Mouse (Mus musculus) forebrain, embryonic 10.5 days (tissue): ENCODE measurements around the gene Ubash3b. TPM values are rescaled to one million over a fixed set of nuclear protein-coding genes. Genes with fewer than 3 reads are reported as not detected.

Experiments used
- DNase-seq: peaks from one replicate; pipeline ENCODE4 v3.0.0-alpha.2; 2017; ENCODE audit warnings: low spot score; ENCODE audit errors: extremely low spot score
- H3K27ac ChIP-seq: fragments of 300-500 bp; sonication (generic); 2 replicates; pipeline ENCODE4 v1.5.1; 2016; ENCODE audit warnings: mild to moderate bottlenecking
- H3K27me3 ChIP-seq: fragments of 300-500 bp; sonication (generic); 2 replicates; pipeline ENCODE4 v1.6.1; 2016; ENCODE audit warnings: mild to moderate bottlenecking; ENCODE audit not compliant: poor library complexity, severe bottlenecking
- H3K36me3 ChIP-seq: fragments of 300-500 bp; sonication (generic); replicated peaks from 2 replicates; pipeline ENCODE4 v1.6.1; 2016; ENCODE audit warnings: mild to moderate bottlenecking, moderate library complexity
- H3K4me1 ChIP-seq: fragments of 300-500 bp; sonication (generic); 2 replicates; pipeline ENCODE4 v1.6.1; 2016
- H3K4me3 ChIP-seq: fragments of 300-500 bp; sonication (generic); 2 replicates; pipeline ENCODE4 v1.5.1; 2016; ENCODE audit warnings: mild to moderate bottlenecking, moderate library complexity
- H3K9me3 ChIP-seq: fragments of 300-500 bp; sonication (generic); 2 replicates; pipeline ENCODE4 v1.6.1; 2016; ENCODE audit warnings: mild to moderate bottlenecking, moderate library complexity
- WGBS: fragments of 180-500 bp; shearing (Covaris S2); methylation state at CpG from one replicate; pipeline ENCODE4 v1.1.7; 2016; 5-methylcytosine and 5-hydroxymethylcytosine counted together
- polyA plus RNA-seq: library from polyadenylated mRNA; unstranded; fragments of >200 nt; fragmentation: Nextera tagmentation; extraction: Ambion mirVana; gene quantifications from 2 replicates; pipeline ENCODE4 v1.2.1, GENCODE M21; 2016

Gene Ubash3b
- polyA plus RNA-seq, 1 experiment from 2014 or later = 3.8 TPM

DNA sequence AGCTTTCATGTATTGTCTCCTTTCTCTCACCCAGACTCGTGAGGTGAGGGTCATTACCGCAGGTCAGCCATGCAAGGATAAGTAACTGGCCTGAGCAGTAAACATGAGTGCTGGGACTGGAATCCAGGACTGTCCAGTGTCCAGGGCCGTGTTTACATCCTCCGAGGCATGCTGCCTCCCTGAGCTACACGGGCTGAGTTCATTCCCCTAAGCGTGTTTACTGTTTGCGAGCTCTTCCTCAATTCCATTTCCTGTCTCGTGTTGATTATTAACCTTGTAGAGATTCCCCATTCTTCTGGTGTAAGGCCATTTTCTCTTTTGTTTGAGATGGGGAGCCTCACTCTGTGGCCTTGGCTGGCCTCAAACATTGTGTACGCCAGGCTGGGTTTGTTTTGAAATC is 23.8 kb upstream of the Ubash3b start:
- 79% methylated on average over 9 of the region's 9 CpGs for WGBS
- Histone ChIP-seq H3K4me1 (peaks cover 11% of the 10 kb centered on the region), H3K4me3 (no peak overlapping the region), H3K27me3 (no peaks in the 10 kb centered on the region), H3K36me3 (no peaks in the 10 kb centered on the region), H3K9me3 (no peaks in the 10 kb centered on the region), H3K27ac (no peak overlapping the region)
- no peak for DNase-seq

DNA sequence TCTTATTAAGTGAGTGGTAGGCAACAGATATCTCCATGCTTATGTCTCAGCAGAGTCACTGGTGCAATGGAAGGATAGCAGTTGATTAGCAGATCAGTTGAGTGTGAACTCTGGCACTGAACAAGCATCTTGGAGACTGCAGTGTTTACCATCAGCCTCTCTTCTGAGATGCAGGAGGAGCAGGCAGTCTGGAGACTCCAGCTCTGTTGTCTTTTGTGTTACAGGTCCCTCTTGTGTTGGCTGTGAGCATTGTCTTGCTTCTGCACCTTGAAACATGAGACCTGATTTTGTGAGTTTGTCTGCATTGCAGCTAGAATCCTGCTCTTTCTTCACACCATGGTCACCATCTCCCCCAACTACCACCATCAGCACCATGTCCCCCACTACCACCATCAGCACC is 21.1 kb upstream of the Ubash3b start:
- Histone ChIP-seq H3K27me3 (no peaks in the 10 kb centered on the region), H3K36me3 (no peaks in the 10 kb centered on the region), H3K4me3 (no peak overlapping the region), H3K4me1 (peaks cover 8% of the 10 kb centered on the region), H3K9me3 (no peaks in the 10 kb centered on the region), H3K27ac (no peak overlapping the region)
- no peak for DNase-seq

DNA sequence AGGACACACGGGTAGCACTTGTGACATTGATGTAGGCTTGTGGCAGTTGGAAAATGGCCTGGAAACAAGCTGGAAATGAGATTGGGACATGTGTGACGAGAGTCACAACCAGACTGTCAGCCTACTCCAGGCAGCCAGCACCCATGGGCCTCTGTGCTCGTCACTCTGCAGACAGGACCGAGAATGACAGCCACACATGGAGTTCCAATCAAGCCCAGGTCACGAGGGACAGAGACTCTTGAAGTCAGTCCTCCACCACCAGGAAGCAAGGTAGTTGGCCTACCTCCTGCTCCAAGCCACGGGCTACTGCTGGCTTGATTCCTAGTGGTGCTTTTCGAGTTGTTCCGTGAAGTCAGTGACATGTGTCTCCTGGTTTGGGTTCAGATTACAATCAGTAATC is 20.3 kb upstream of the Ubash3b start:
- Histone ChIP-seq H3K4me3 (no peak overlapping the region), H3K27me3 (no peaks in the 10 kb centered on the region), H3K9me3 (no peaks in the 10 kb centered on the region), H3K27ac (no peak overlapping the region), H3K36me3 (no peaks in the 10 kb centered on the region), H3K4me1 (peaks cover 8% of the 10 kb centered on the region)
- 76% methylated on average over 8 of the region's 8 CpGs for WGBS
- DNase-seq = no peak

DNA sequence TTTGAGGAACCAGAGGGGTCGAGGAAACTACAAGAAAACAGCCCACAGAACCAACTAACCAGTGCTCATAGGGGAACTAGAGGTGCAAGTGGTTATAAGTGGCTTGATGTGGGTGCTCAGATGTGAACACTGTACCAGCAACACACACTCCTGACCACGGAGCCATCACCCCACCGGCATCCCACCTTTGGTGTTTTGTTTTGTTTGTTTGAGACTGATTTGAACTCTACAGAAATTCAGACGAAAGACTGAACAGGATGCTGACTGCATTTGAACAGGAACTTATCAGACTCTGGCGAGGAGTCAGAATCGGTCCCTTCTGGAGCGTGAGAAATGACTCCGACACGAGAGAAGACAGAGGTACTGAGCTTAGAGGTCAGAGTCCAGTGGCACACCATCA is 19.9 kb upstream of the Ubash3b start:
- H3K9me3 ChIP-seq = no peaks in the 10 kb centered on the region
- no peaks in the 10 kb centered on the region for H3K27me3 ChIP-seq
- H3K36me3 ChIP-seq = no peaks in the 10 kb centered on the region
- peaks cover 8% of the 10 kb centered on the region for H3K4me1 ChIP-seq
- H3K27ac ChIP-seq = no peak overlapping the region
- no peak for DNase-seq
- no peak overlapping the region for H3K4me3 ChIP-seq
- WGBS = 88% methylated on average over 9 of the region's 9 CpGs

DNA sequence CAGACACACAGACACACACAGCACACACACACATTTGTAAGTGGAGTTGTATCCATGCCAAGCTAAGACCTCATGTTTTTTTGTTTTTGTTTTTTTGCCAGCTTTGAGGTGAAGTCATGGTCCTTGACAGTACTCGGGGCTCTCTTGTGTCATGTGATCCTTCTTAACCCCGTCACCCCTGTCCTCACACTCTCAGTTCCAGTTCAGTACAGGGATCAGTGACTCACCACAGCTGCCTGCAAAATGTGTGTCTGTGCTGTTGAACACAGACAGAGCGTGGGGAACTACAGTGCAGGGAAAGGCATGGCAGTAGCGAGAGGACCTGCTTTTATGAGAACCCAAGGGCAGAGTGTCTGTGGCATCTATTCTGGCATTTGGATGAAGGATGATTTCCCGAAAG is 17.6 kb upstream of the Ubash3b start:
- Histone ChIP-seq H3K27ac (no peak overlapping the region), H3K4me3 (no peak overlapping the region), H3K9me3 (no peaks in the 10 kb centered on the region), H3K4me1 (peaks cover 7% of the 10 kb centered on the region), H3K36me3 (no peaks in the 10 kb centered on the region), H3K27me3 (no peaks in the 10 kb centered on the region)
- DNase-seq = no peak
- WGBS = 92% methylated on average over 5 of the region's 5 CpGs

DNA sequence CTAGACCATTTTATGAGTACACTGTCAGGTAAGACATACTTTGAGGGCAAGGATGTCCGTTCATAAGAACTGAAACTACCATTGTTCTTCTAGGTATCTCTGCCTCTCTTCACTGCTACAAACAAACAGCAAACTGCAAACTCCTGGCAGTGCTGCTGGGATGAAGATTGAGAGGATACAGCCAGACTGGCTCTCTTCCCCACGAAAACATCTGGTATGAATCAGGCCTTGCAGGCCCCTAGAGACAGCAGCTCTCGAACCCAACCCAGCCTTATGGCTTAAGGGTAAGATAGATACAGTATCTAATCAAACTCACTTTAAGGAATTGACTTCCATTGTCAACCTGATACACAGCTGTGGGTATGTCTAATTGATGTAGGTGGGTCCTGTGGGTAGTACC is 11.7 kb upstream of the Ubash3b start:
- Histone ChIP-seq H3K27me3 (no peaks in the 10 kb centered on the region), H3K4me3 (no peak overlapping the region), H3K9me3 (no peaks in the 10 kb centered on the region), H3K36me3 (no peaks in the 10 kb centered on the region), H3K4me1 (peaks cover 15% of the 10 kb centered on the region), H3K27ac (no peak overlapping the region)
- 73% methylated on average over 3 of the region's 3 CpGs for WGBS
- no peak for DNase-seq

DNA sequence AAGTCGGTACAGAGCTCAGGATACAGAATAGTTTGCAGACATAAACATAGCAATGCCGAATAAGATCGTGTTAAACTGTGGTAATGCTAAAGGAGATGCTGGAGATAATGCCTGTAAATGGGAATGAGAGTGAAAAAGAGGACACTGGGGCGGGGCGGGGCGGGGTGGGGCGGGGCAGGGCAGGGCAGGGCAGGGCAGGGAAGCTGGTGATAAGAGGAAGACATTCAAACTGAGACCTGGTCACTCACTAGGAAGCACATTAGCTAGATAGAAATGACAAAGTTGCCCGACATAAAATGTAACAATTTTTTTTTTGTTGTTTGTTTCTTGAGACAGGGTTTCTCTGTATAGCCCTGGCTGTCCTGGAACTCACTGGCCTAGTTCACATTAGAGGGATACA is 10.9 kb upstream of the Ubash3b start:
- DNase-seq = no peak
- 87% methylated on average over 8 of the region's 8 CpGs for WGBS
- H3K4me3 ChIP-seq = no peak overlapping the region
- H3K4me1 ChIP-seq = peaks cover 15% of the 10 kb centered on the region
- no peaks in the 10 kb centered on the region for H3K36me3 ChIP-seq
- H3K27me3 ChIP-seq = no peaks in the 10 kb centered on the region
- H3K9me3 ChIP-seq = no peaks in the 10 kb centered on the region
- H3K27ac ChIP-seq = no peak overlapping the region

DNA sequence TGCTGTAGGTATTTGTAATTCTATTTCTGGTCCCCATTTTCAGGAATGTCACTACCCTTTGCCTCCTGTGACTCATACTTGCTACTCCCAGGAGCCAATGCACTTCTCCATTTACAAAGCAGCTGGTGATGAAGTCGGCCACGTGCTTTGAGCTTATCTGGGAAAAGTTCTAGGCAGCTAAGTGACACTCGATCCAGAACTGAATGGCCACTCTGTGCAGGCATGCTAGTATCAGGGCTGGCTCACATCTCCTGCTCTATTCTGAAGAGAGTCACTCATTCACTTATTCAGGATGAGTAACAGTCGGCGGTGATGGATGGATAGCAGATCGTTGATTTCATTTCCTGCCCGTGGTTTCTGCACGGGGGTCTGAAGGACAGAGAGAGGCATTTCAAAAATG is 8.5 kb upstream of the Ubash3b start:
- DNase-seq = no peak
- no peaks in the 10 kb centered on the region for H3K36me3 ChIP-seq
- 72% methylated on average over 8 of the region's 8 CpGs for WGBS
- H3K27ac ChIP-seq = no peak overlapping the region
- H3K27me3 ChIP-seq = no peaks in the 10 kb centered on the region
- H3K9me3 ChIP-seq = no peaks in the 10 kb centered on the region
- peaks cover 12% of the 10 kb centered on the region for H3K4me1 ChIP-seq
- H3K4me3 ChIP-seq = no peak overlapping the region

DNA sequence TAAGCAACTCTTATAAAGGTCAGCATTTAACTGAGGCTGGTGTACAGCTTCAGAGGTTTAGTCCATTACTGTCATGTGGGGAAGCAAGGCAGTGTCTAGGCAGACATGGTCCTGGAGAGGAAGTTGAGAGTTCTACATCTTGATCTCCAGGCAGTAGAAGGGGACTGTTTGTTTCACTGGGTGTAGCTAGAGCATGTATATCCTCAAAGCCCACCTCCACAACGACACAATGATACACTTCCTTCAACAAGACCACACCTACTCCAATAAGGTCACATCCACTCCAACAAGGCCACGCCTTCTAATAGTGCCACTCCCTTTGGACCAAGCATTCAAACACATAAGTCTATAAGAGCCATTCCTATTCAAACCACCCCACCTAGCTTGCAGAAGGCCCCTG is 7.2 kb upstream of the Ubash3b start:
- no peaks in the 10 kb centered on the region; the same call in 1 of the 2 replicates for H3K9me3 ChIP-seq
- H3K27ac ChIP-seq = no peak overlapping the region
- no peaks in the 10 kb centered on the region for H3K27me3 ChIP-seq
- peaks cover 3% of the 10 kb centered on the region; the same call in 1 of the 2 replicates for H3K4me1 ChIP-seq
- H3K36me3 ChIP-seq = no peaks in the 10 kb centered on the region
- WGBS = 84% methylated on average over 2 of the region's 2 CpGs
- no peak overlapping the region for H3K4me3 ChIP-seq
- DNase-seq = no peak

DNA sequence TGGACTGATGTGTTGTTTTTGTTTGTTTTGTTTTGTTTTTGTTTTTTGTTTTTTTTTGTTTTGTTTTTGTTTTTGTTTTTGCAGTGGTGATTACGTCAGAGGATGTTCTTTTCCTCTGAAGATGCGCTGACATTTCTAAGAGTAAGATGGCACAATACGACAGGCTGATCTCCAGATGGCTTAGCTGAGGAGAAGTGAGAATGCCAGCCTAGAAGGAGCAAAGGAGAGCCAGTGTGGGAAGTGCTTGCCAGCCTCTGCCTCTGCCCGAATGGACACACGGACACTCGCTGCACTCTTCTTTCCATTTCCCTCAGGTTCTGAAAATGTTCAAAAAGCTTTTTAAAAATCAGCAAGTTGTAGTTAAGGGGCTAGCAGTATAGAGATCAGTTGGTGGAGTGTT is 6.7 kb upstream of the Ubash3b start:
- Histone ChIP-seq H3K9me3 (peaks cover 4% of the 10 kb centered on the region; the same call in 1 of the 2 replicates), H3K36me3 (no peaks in the 10 kb centered on the region), H3K4me1 (no peaks in the 10 kb centered on the region; the same call in 1 of the 2 replicates), H3K27me3 (no peaks in the 10 kb centered on the region), H3K27ac (no peak overlapping the region), H3K4me3 (no peak overlapping the region)
- DNase-seq = no peak
- WGBS = 90% methylated on average over 6 of the region's 6 CpGs

DNA sequence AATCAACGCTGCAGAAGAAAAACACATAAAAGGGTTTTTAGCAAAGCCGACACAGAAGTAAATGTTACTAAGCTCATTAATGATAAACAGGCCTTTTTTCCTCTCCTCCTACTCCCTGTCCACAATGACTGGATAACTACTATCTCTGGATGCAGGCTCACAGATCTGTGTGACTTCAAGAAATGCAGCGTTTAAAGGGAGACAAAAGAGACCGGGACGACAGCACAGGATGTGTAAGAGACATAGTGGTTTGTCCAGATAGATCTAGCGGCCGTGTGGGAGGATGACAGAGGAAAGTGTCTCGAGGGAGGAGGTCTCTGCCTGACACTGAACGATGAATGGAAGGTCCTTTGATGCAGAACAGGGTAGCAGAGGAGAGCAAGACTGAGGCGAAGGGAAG is 5.4 kb upstream of the Ubash3b start:
- WGBS = 73% methylated on average over 9 of the region's 10 CpGs
- H3K4me3 ChIP-seq = no peak overlapping the region
- peaks cover 6% of the 10 kb centered on the region; the same call in 1 of the 2 replicates for H3K9me3 ChIP-seq

DNA sequence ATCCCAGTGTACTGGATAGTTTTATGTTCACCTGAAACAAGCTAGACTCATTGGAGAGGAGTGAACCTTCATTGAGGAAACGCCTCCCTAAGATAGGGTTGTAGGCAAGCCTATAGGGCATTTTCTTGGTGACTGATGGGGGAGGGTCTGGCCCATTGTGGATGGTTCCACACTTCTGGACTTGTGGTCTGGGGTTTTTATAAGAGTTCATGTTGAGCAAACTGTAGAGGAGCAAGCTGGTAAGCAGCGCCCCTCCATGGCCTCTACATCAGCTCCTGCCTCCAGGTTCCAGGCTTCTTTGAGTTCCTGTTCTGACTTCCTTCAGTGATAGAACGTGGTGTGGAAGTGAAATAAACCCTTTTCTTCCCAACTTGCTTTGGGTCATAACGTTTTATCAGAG is 866 bp upstream of the Ubash3b start:
- H3K4me1 ChIP-seq = peaks cover 23% of the 10 kb centered on the region
- H3K4me3 ChIP-seq = no peak overlapping the region
- no peak overlapping the region for H3K27ac ChIP-seq
- peaks cover 6% of the 10 kb centered on the region; the same call in 1 of the 2 replicates for H3K9me3 ChIP-seq
- no peak for DNase-seq
- H3K36me3 ChIP-seq = no peaks in the 10 kb centered on the region
- H3K27me3 ChIP-seq = peaks cover 34% of the 10 kb centered on the region
- WGBS = 85% methylated on average over 4 of the region's 4 CpGs

More for the DNA sequence above, 5.4 kb upstream of the Ubash3b start:
- no peaks in the 10 kb centered on the region for H3K36me3 ChIP-seq
- no peaks in the 10 kb centered on the region for H3K27me3 ChIP-seq
- H3K27ac ChIP-seq = no peak overlapping the region
- no peaks in the 10 kb centered on the region for H3K4me1 ChIP-seq
- DNase-seq = no peak

DNA sequence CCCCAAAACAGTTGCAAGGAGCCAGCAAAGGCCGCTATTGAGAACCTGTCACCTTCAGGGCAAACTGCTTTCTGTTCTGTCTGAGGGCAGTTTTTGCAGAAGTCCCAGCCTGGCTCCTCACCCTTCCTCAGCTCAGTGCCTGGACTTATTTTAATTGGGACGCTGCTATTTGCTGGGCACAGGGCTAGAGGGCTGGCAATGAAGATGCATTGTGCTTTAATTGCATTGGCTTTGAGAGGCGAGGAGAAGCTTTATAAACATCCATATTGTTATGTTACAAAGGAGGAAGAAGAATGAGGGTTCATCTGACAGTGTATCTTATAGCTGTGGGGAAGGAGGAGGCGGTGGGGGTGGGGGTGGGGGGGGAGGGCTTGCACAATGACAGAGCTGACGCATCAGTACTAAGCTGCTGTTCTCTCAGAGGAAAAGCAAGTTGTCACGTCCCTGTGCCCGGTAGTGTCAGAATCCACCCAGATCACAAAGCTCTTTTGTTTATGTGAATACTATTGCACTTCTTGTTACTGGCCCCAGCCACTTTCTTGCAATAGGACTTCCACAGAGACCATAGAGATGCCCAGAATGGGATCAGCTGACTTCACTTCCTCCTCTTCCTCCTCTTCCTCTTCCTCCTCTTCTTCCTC is 841 bp downstream of the Ubash3b start:
- Histone ChIP-seq H3K27me3 (peaks cover 50% of the 10 kb centered on the region), H3K4me3 (no peak overlapping the region), H3K36me3 (no peaks in the 10 kb centered on the region), H3K9me3 (peaks cover 6% of the 10 kb centered on the region; the same call in 1 of the 2 replicates), H3K4me1 (peaks cover 38% of the 10 kb centered on the region), H3K27ac (0 out of 2 replicates have a peak overlapping the region, but pooled peaks have one; percentile 25)
- no peak for DNase-seq
- 36% methylated on average over 7 of the region's 7 CpGs for WGBS

DNA sequence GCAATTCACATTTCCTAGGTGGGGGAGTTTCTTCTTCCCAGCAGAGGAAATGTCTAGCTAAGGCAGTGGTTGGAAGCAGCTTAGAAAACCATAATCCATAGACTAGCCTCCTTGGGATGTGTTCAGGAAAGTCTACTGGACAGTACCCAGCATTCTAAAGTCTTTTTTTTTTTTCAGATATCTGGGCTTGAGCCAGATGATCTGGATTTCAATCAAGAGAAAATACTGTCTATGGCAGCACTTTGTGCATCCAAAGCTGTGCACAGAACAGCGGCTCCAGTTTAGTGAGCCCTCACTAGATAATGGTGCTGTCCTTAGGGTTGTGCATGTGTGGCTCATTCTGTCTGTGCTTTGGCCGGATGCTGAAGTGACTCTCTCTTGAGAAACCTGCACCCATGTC is 2.3 kb downstream of the Ubash3b start:
- Histone ChIP-seq H3K9me3 (peaks cover 6% of the 10 kb centered on the region; the same call in 1 of the 2 replicates), H3K27ac (no peak overlapping the region), H3K4me3 (no peak overlapping the region), H3K4me1 (peaks cover 38% of the 10 kb centered on the region), H3K27me3 (peaks cover 61% of the 10 kb centered on the region), H3K36me3 (no peaks in the 10 kb centered on the region)
- DNase-seq = no peak
- 93% methylated on average over 2 of the region's 2 CpGs for WGBS
